Mouse (Mus musculus) spleen, postnatal 0 days (tissue): ENCODE data around the gene Spred2. TPM values are rescaled to one million over a fixed set of nuclear protein-coding genes. Genes with fewer than 3 reads are reported as not detected.

Source experiments
- polyA plus RNA-seq: library from polyadenylated mRNA; unstranded; fragments of >200 nt; fragmentation: Nextera tagmentation; extraction: Ambion mirVana; gene quantifications from 2 replicates; pipeline ENCODE4 v1.2.1, GENCODE M21; 2015

Spred2 gene
- polyA plus RNA-seq = 2.7 and 3.4 TPM in 2 replicates

GRCm38 (mm10) chr11:19923888-19924756 lies at the start of gene Spred2:
Gene Spred2 (plus strand): TSS chr11:19924375.

Other genes with a start within 250 kb of the Spred2 start
- gene Actr2, start 188.5 kb downstream of the Spred2 start, polyA plus RNA-seq = 93.0 and 108 TPM in 2 replicates